Mouse (Mus musculus): ENCODE data around the gene E330009J07Rik. TPM values are rescaled to one million over a fixed set of nuclear protein-coding genes. Genes with fewer than 3 reads are reported as not detected.

E330009J07Rik gene
- total RNA-seq (2023) = 1 to 10 TPM; 4.3 to 4.9 TPM

DNA sequence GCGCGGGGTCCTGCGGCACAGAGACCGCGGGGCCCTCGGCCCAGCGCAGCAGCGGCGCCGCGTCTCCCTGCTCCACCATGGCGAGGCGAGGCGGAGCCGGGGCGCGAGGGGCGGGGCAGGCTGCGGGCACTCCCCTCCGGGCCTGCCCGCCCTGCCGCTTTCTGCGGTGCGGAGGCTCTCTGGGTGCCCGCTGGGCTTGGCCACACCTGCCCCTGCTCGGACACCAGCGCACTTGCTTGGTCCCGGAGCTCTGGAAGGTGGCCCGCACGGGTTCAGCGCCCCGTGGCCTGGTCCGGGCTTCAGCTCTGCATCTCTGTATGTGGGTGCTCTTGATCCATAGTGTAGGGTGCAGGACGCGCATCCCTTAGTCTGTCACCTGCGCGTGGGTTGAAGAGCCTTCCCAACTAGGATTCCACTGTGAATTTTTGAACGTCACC lies at the start of gene E330009J07Rik:
Gene E330009J07Rik (minus strand): TSS at position 89 of the 437 bp plus-strand sequence.

DNA sequence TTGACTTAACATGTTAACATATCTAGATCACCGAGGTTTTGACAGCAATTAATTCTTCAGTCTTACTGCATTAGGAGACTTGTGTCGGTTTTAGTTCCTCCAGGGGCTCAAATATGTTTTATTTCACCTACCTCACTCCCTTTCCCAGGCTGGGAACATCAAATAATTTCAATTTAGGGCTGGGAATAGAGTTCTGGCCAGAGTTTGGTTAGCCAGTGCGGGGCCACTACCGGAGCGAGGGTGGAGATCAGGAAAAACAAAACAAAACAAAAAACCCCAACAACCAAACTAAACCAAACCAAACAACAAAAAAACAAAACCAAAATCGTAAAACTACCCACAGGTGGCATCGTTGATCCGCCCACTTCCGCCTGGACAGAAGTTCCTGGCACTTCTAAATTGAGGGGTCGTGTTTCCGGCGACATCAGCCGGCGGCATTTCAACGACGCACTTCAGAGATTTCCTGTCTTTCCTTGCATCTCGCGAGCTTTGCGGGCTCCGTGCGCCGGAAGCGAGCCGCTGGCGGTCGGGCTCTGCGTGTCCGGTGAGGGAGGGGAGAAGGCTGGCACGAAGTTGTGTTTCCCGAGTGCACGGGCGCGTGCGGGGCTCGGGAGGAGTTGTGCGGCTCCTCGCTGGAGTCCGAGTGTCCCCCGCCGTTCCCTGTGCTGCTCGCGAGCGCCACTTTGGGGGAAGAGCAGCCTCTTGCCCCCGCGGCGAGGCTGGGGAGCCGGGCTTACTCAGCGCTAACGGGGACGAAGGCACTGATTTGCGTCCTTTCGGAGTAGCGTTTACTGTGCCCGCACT lies 35.2 kb upstream of the E330009J07Rik start, which contains the start of gene Ssbp1:
Gene Ssbp1 (plus strand): TSS at position 437 of the 804 bp plus-strand sequence.

DNA sequence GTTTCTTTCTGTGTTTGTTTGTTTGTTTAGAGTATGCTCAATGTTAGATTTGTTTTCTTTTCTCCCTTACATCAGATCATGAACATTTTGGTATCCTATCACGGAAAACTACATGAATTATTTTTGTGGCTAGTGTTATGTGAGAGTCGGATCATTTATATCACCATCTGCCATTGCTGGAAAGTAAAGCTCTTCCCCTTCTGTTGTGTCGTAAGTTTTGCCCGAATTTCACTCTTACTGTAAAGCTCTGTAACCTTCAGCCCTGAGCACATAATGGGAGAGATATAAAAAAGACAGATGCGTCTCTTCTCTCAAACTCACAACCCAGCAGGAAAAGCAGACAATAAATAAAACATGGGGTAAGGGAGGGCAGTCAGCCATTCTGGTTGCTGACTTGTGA lies 3.0 kb upstream of the E330009J07Rik start, which contains the start of gene Wee2:
Gene Wee2 (plus strand): TSS at position 153 of the 400 bp plus-strand sequence.

Other genes with a start within 250 kb of the E330009J07Rik start
- gene Agk, start 111.0 kb downstream of the E330009J07Rik start, total RNA-seq (2023) = 10 to 100 TPM; 11.6 to 13.1 TPM
- gene Wee2, start 3.0 kb upstream of the E330009J07Rik start, total RNA-seq (2023) = not detected
- gene Ssbp1, start 35.2 kb upstream of the E330009J07Rik start, total RNA-seq (2023) = 10 to 100 TPM; 32.7 to 39.2 TPM
- gene Tas2r137, start 55.1 kb upstream of the E330009J07Rik start, total RNA-seq (2023) = not detected
- gene Tas2r108, start 57.4 kb upstream of the E330009J07Rik start, total RNA-seq (2023) = not detected
- not detected for gene Prss37, start 83.4 kb upstream of the E330009J07Rik start, total RNA-seq (2023)
- not detected for gene Olfr461, start 118.9 kb upstream of the E330009J07Rik start, total RNA-seq (2023)
- gene Olfr460, start 133.4 kb upstream of the E330009J07Rik start, total RNA-seq (2023) = not detected
- 10 to 100 TPM; 16.3 to 17.5 TPM for gene Clec5a, start 149.7 kb upstream of the E330009J07Rik start, total RNA-seq (2023)
- not detected for gene Tas2r138, start 177.2 kb upstream of the E330009J07Rik start, total RNA-seq (2023)
- gene Mgam, start 192.7 kb upstream of the E330009J07Rik start, total RNA-seq (2023) = under 1 TPM in 1 of 2 experiments, not detected in 1; 0.24 TPM

All from monocyte, adult 59 days (primary cell).